Mouse (Mus musculus) neural tube, postnatal 0 days (tissue): Measurements from ENCODE around the gene Gpha2. TPM values are rescaled to one million over a fixed set of nuclear protein-coding genes. Genes with fewer than 3 reads are reported as not detected.

Experiments
- microRNA counts: library from miRNA; unstranded; fragments of <30 nt; microRNA quantifications from one replicate; lab custom pipeline; 2015
- microRNA-seq: library from miRNA; unstranded; fragments of <30 nt; microRNA quantifications from one replicate; pipeline ENCODE4, GENCODE M21; 2016
- polyA plus RNA-seq: library from polyadenylated mRNA; unstranded; fragments of >200 nt; fragmentation: Nextera tagmentation; extraction: Ambion mirVana; gene quantifications from 2 replicates; pipeline ENCODE4 v1.2.1, GENCODE M21; 2015

The Gpha2 gene
- polyA plus RNA-seq: 0.67 and 0.69 TPM in 2 replicates

GRCm38 (mm10) chr19:6226135-6226534 lies at the start of gene Gpha2:
TSS of gene Gpha2 (plus strand) at chr19:6226380.

GRCm38 (mm10) chr19:6184131-6184530 lies 42.0 kb upstream of the Gpha2 start, which contains the start of gene Majin:
TSS of gene Majin (plus strand) at chr19:6184388.

DNA sequence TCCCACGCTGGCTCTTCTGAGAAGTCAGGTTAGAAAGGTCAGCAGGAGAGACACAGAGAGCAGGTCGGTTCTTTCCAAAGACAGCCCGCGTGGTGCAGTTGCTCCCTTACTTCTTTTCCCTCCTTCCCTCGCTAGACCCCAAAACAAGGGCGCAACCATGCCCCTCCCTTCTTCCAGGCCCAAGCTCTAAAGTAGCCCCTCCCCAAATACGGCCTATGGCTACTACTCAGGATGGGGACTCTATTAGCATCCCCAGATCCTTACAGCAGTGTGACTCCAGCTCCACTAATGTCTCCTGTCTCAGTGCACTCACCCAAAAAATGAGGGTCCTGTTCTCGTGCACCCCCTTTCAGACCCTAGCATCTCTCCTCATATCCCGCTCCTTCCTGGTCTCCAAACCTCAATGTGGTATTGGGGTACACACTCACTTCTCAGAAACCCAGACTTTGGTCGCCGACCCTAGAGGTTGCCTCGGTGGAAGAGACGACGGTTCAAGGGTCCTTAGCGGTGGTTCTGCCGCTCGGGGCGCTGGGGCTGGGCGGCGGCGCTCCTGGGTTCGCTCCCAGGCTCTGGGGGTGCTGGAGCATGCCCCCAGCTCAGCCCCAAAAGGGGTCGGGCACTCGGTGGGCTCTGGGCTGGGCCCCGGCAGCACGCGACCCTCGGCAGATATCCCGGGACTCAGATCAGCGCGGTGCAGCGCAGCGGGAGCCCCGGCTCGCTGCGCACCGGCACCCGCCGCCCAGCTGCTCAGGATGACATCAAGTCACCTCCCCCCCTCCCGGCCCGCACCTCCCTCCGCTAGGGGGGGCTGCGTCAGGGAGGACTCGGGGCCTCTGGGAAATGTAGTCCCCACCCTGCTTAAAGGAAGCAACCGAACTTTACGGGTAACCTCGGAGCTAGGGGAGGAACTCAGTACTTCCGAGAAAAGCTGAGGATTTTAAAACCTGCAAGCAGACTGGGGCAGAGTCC lies 9.2 kb downstream of the Gpha2 start, which contains the start of gene Ppp2r5b:
TSS of gene Ppp2r5b (minus strand) at position 789 of the 969 bp plus-strand sequence.

DNA sequence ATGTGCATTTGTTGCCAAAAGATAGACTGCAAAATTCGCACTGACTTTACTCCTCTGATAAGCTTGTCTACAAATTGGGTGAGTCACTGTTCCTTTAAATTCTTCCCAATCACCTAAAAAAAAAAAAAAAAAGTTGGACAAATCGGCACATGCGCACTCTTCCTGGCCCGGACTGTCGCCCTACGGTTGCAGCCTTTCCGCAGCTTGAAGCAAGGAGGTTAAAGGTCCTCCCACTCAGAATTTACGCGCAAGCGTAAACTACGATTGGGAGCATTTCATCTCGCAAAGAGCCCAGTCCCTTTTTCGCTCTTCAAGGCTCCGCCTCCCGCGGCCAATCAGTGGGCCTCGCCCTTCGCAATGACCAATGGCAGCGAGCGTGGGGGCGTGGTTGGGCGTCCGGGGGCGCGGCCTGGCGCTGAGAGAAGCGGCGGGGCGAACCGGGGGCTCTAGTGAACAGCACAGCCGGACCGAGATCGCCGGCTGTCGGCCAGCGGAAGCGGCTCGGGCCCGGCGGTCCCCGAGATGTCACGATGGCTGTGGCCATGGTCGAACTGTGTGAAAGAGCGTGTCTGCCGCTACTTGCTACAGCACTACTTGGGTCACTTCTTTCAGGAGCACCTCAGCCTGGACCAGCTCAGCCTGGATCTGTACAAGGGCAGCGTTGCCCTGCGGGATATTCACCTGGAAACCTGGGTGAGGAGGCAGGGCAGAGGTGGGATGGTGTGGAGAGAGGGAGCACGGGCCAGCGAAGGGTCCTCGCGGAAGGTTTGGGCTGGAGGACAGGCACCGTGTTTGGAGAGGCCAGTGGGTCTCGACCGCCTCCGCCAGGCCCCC lies 15.3 kb downstream of the Gpha2 start, which contains the start of gene Atg2a:
TSS of gene Atg2a (plus strand) at position 395 of the 834 bp plus-strand sequence.

DNA sequence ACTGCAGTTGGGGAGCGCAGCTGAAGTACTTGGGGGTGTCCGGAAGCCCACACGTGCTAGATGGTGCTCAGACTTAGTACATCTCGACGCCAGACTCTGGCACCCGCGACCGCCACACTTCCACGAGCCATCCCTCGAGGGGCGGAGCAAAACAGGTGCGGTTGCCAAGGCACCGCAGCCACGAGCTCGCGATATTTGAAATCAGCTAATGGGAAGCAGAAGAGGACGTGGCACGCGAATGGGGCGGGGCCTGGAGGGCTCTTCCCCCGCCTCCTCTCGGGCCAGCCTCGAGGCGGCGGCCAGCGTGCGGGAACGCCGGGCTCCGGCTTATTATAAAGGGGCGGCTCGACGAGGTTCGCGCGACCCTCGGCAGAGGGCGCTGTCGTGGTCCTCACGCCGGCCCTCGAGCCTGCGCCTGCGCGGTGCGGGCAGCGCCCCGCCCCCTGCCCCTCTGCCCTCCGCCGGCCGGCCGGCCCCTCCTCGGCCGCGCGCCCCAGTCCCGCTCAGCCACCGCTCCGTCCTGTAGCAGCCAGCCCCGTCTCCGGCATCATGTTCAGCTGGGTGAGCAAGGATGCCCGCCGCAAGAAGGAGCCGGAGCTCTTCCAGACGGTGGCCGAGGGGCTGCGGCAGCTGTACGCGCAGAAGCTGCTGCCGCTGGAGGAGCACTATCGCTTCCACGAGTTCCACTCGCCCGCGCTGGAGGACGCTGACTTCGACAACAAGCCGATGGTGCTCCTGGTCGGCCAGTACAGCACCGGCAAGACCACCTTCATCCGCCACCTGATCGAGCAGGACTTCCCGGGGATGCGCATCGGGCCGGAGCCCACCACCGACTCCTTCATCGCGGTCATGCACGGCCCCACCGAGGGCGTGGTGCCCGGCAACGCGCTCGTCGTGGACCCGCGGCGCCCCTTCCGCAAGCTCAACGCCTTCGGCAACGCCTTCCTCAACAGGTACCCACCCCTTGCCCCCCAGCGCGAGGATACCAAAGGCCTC lies 50.5 kb downstream of the Gpha2 start, which contains the start of gene Ehd1:
TSS of gene Ehd1 (plus strand) at position 300 of the 996 bp plus-strand sequence.

MicroRNA genes within 50 kb of the gene (microRNA counts, 519-probe panel; counts per million panel counts)
- microRNA mmu-miR-192 (lab: Ali Mortazavi, UCI): 40.5 counts per million

Small RNAs within 50 kb of the gene (microRNA-seq; reads per million reads assigned to microRNA genes)
- 72.0 reads per million, percentile 39 among the genes with 10 or more reads in this experiment for gene Mir192
- 122 reads per million, percentile 46 among the genes with 10 or more reads in this experiment for gene Mir194-2

Other genes with a start within 250 kb of the Gpha2 start
- not detected in 2 replicates for gene Slc22a20, start 240.2 kb upstream of the Gpha2 start, polyA plus RNA-seq
- gene Capn1, start 210.5 kb upstream of the Gpha2 start, polyA plus RNA-seq: 5.2 and 5.8 TPM in 2 replicates
- 28.0 and 31.6 TPM in 2 replicates for gene Syvn1, start 179.8 kb upstream of the Gpha2 start, polyA plus RNA-seq
- gene Mrpl49, start 168.6 kb upstream of the Gpha2 start, polyA plus RNA-seq: 51.3 and 60.2 TPM in 2 replicates
- 603 and 680 TPM in 2 replicates for gene Fau, start 168.5 kb upstream of the Gpha2 start, polyA plus RNA-seq
- 44.4 and 45.4 TPM in 2 replicates for gene Znhit2, start 165.2 kb upstream of the Gpha2 start, polyA plus RNA-seq
- gene Tm7sf2, start 158.0 kb upstream of the Gpha2 start, polyA plus RNA-seq: 53.5 and 57.5 TPM in 2 replicates
- 76.7 and 77.3 TPM in 2 replicates for gene Vps51, start 149.1 kb upstream of the Gpha2 start, polyA plus RNA-seq
- not detected in 2 replicates for gene Tmem262, start 146.3 kb upstream of the Gpha2 start, polyA plus RNA-seq
- 0.75 TPM in 1 of 2 replicates, not detected in the other for gene Gm28374, start 144.1 kb upstream of the Gpha2 start, polyA plus RNA-seq
- gene Zfpl1, start 141.4 kb upstream of the Gpha2 start, polyA plus RNA-seq: 75.3 and 75.4 TPM in 2 replicates
- gene Cdca5, start 141.4 kb upstream of the Gpha2 start, polyA plus RNA-seq: 2.8 and 3.1 TPM in 2 replicates
- gene AC131692.1, start 132.0 kb upstream of the Gpha2 start, polyA plus RNA-seq: not detected in 2 replicates
- gene Naaladl1, start 120.6 kb upstream of the Gpha2 start, polyA plus RNA-seq: 0.27 TPM in 2 replicates
- 53.9 and 58.0 TPM in 2 replicates for gene Sac3d1, start 107.7 kb upstream of the Gpha2 start, polyA plus RNA-seq
- 51.8 and 61.0 TPM in 2 replicates for gene Snx15, start 98.1 kb upstream of the Gpha2 start, polyA plus RNA-seq
- 0.18 TPM in 1 of 2 replicates, not detected in the other for gene Batf2, start 85.4 kb upstream of the Gpha2 start, polyA plus RNA-seq
- gene Arl2, start 84.8 kb upstream of the Gpha2 start, polyA plus RNA-seq: 163 TPM in 2 replicates
- gene Majin, start 42.0 kb upstream of the Gpha2 start, polyA plus RNA-seq: not detected in 2 replicates
- 150 and 175 TPM in 2 replicates for gene Ppp2r5b, start 9.5 kb downstream of the Gpha2 start, polyA plus RNA-seq
- 8.0 and 12.7 TPM in 2 replicates for gene Atg2a, start 15.3 kb downstream of the Gpha2 start, polyA plus RNA-seq
- 66.0 and 70.7 TPM in 2 replicates for gene Ehd1, start 50.3 kb downstream of the Gpha2 start, polyA plus RNA-seq
- gene Cdc42bpg, start 80.1 kb downstream of the Gpha2 start, polyA plus RNA-seq: 0.28 and 0.34 TPM in 2 replicates
- 56.2 and 63.5 TPM in 2 replicates for gene Men1, start 108.6 kb downstream of the Gpha2 start, polyA plus RNA-seq
- 22.5 and 32.9 TPM in 2 replicates for gene Map4k2, start 114.8 kb downstream of the Gpha2 start, polyA plus RNA-seq
- gene Sf1, start 137.3 kb downstream of the Gpha2 start, polyA plus RNA-seq: 66.5 and 74.7 TPM in 2 replicates
- 11.5 and 12.5 TPM in 2 replicates for gene Pygm, start 158.0 kb downstream of the Gpha2 start, polyA plus RNA-seq
- 351 and 357 TPM in 2 replicates for gene Rasgrp2, start 173.0 kb downstream of the Gpha2 start, polyA plus RNA-seq
- 77.0 and 91.8 TPM in 2 replicates for gene Nrxn2, start 192.4 kb downstream of the Gpha2 start, polyA plus RNA-seq